ENCODE assay signal across 9 mouse cellular contexts in genomic region chr7:135932595-135933175, GRCm38 (mm10).
DNase-seq lines count a peak whose midpoint lies in the region.
"Had no signal": no experiment of that assay in that cellular context is flagged by ENCODE, and none has a peak within 500 bp of the region (broad histone marks: within the 10 kb centered on the region; RNA-seq: fewer than 3 reads in every experiment).

No protein-coding gene starts in this region.

- intact Hi-C loops in heart, postnatal 25 days (cut with DNase I) = no loop called here
- intact Hi-C loops in left cerebral cortex, postnatal 25 days (cut with DNase I) = no loop called here

- peak; percentile 13 to 35 for DNase-seq in heart, adult 18-20 months
- DNase-seq in heart, postnatal 25 days (ENCODE audit: low spot score) = no peak
- peak; percentile 9 for DNase-seq in testis, postnatal 14 days (ENCODE audit: low spot score)
- no peak for DNase-seq in testis, postnatal 10 days (ENCODE audit: low spot score)
- peak; percentile 74 for DNase-seq in gastrocnemius, postnatal 25 days
- DNase-seq in lung, adult 18-20 months = no peak
- no peak for DNase-seq in left cerebral cortex, postnatal 25 days (ENCODE audit: low spot score in 2 of 2)
- DNase-seq: cerebellum, postnatal 36 days; kidney, adult 2 months had no signal

Comparison
In these comparisons a context has a peak if more than half of its experiments do, and no peak if none do; other contexts are left out.
1. DNase-seq: peak in heart, adult 18-20 months (2 of 2), testis, postnatal 14 days (single experiment) and gastrocnemius, postnatal 25 days (single experiment); none in heart, postnatal 25 days (single experiment), testis, postnatal 10 days (single experiment), lung, adult 18-20 months (0 of 2) and left cerebral cortex, postnatal 25 days (0 of 2).